Mouse (Mus musculus) A20 (cell line): ENCODE measurements around the gene Rab8a.
A peak's percentile ranks its signal among the peaks of the same experiment; 100 is the strongest.

Experiments used
- DNase-seq: peaks from one replicate; pipeline ENCODE4 v3.0.0-alpha.2; 2011; ENCODE audit warnings: low read depth, low spot score

The Rab8a gene

DNA sequence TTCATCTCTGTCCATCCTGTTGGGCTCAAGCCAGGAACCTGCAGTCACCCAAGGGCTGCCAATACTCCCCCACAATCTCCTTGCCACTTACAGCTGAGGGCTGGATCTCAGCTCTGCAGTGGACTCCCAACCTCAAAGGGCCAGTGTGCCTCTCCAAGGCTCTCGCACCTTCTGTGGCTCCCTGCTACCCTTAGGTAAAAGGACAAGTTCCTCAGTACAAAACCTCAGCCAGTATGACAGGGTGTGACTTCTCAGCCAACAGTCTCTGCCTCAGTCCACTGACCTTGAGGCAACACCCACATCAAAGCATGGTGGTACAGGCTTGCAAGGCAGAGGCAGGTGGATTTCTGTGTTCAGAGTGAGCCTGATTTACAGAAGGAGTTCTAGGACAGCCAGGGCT lies 50.8 kb downstream of the Rab8a start:
- no peak for DNase-seq

DNA sequence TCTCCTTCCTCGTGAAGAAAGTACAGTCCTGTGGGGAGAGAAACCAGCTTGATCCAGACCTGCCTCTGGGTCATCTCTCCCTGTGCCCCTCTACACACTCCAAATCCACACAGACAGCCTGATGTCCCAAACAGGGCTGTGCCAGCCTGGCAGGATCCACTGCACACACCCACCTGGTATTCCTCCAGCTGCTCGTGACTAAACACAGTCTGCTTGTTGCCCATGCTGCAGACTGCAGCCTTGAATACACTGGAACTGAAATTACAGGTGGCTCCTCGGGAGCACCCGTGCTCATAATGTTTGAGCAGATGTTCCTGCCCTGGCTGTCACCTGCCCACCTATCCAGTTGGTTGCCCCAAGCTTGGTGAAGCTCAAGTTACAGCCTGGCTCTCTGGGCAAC lies 51.8 kb downstream of the Rab8a start, which contains the start of gene Cib3:
TSS of gene Cib3 (minus strand) at position 87 of the 400 bp plus-strand sequence.
- no peak for DNase-seq

DNA sequence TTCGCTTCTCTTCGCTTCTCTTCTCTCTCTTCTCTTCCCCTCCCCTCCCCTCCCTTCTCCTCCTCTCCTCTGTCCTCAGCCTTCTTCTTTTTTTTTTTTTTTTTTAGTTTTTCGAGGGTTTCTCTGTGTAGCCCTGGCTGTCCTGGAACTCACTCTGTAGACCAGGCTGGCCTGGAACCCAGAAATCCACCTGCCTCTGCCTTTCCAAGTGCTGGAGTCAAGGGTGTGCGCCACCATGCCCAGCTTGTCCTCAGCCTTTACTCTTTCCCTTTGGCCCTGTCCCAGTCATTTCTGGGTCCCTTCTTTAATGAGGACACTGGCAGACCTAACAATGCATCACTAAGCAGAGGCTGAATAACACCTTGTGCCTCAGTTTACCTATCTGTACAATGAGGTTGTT lies 52.5 kb downstream of the Rab8a start, which contains the start of gene Gm11034:
TSS of gene Gm11034 (minus strand) at position 101 of the 400 bp plus-strand sequence.
- no peak for DNase-seq

DNA sequence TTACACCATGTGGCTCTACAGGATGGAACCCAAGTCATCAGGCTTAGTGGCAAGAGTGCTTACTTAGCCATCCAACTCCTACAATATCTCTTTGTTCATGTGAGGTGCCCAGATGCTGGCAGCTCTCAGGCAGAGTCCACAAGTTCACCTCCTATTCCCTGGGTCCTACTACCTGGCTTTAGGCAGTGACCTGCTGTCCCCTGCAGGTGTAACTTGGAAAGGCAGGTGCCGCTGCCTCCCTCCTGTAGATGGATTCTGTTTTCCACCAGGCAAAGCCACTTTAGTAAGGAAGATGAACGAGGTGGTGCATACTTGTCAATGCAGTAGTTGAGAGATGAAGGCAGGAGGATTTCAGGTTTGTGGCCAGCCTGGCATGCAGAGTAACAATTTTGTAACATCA lies 54.1 kb downstream of the Rab8a start:
- peak; percentile 73 for DNase-seq

DNA sequence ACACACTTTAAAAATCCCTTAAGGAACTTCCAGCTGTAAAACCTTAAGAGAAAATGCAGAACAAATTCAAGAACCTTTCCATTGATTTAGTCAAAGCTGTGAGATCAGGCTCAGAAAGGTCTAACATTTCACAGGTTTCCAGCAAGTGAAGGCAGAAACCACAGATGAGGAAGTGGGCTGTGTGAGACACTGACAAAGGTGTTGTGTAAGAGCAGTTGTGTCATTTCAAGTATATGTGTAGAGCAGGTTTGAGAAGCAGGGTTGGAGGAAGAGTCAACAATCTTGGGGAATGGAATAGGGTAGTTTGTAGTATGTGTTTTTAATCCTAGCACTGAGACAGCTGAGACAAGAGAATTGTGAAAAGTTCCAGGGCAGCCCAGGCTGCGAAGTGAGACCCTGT lies 54.9 kb downstream of the Rab8a start:
- DNase-seq: peak; percentile 74

DNA sequence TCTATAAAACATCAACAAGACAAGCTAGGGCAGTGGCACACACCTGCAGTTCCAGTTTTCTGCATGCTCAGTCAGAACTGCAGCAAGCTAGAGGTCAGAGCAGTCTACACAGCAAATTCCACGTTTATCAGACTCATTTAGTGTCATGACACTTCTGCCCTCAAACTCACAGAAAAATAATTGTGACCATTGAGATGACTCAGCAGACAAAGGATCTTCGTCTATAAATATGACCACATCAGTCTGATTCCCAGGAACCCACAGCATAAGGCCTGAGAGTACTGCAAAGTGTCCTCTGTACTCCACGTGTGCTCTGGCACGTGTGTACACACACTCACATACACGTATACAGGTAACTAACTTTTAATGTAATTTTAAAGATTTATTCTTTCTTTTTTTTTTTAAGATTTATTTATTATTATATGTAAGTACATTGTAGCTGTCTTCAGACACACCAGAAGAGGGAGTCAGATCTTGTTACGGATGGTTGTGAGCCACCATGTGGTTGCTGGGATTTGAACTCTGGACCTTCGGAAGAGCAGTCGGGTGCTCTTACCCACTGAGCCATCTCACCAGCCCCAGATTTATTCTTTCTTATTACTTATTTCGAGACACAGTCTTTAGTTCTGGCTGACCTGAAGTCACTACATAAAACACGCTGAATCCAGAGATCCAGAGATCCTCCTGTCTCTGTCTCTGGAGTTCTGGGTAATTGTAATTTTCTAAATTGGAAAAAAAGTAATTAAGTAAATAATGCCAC lies 58.0 kb downstream of the Rab8a start:
- DNase-seq: peak; percentile 49

DNA sequence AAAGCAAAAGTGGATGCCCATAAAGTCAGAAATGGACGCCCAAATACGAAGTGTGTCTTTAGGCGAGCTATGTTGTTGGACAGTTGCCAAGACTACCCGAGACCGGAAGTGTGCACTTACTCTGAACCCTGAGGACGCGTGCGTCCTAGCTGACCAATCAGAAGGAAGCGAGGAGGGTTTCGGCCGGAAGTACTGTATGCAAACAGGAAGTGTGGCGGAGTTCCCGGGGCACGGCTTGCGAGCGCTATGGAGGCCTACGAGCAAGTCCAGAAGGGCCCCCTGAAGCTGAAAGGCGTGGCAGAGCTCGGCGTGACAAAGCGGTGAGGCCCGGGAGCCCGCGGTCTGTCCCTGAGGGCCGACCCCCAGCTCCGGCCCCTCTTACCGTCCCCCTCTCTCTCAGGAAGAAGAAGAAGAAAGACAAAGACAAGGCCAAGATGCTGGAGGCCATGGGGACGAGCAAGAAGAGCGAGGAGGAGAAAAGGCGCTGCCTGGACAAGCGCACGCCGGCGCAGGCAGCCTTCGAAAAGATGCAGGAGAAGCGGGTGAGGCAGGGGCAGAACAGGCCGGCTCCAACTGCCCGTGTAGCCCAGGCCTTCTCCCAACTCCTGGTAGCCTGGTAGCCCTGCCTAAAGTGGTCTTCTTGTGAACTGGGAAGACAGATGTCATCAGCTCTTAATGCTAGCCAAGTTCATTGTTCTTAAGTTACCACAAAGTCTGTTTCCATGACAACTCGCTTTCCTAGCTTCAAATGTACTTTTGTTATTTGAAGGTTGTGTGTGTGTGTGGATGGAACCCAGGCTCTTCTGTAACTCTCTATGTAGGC lies 58.8 kb downstream of the Rab8a start, which contains the start of gene Fam32a:
TSS of gene Fam32a (plus strand) at position 190 of the 823 bp plus-strand sequence.
- peak; percentile 98 for DNase-seq

DNA sequence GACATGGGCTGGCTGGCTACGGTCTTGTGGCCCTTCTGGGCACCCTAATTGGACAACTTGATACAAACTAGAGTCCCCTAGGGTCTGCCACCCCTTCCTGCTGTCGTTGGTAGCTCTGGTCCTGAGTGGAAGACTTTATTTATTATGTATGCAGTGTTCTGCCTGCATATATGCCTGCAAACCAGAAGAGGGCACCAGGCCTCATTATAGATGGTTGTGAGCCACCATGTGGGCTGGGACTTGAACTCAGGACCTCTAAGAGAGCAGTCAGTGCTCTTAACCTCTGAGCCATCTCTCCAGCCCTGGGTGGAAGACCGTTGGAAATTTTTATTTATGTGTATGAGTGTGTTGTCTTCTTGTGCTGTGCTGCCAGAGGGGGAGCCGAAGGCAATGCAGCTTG lies 59.8 kb downstream of the Rab8a start:
- DNase-seq: no peak

DNA sequence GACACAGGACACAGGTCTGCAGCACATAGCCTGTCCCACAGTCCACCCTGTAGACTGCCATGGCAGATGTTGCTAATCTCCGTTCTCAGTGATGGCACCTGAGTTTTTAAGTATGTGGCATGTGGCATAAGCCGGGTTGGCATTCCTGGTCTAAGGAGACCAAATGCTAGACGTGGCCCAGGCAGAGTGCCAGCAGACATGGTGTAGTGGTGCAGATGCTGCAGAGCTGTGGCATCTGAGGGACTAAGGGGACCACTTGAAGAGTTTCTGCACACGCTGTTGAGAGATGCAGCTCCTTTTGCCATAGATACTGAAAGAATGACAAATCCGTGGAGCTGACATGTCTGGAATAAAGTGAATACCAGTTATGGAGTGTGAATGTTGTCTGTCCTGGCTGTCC lies 61.7 kb downstream of the Rab8a start:
- DNase-seq: no peak
